Mouse (Mus musculus): ENCODE results near the gene Cfap43.
"Not testable (repeated sequence)": the region's sequence is repeated elsewhere in the genome, so short reads cannot be mapped to it uniquely, and the experiment has no call there.

Cfap43 gene

DNA sequence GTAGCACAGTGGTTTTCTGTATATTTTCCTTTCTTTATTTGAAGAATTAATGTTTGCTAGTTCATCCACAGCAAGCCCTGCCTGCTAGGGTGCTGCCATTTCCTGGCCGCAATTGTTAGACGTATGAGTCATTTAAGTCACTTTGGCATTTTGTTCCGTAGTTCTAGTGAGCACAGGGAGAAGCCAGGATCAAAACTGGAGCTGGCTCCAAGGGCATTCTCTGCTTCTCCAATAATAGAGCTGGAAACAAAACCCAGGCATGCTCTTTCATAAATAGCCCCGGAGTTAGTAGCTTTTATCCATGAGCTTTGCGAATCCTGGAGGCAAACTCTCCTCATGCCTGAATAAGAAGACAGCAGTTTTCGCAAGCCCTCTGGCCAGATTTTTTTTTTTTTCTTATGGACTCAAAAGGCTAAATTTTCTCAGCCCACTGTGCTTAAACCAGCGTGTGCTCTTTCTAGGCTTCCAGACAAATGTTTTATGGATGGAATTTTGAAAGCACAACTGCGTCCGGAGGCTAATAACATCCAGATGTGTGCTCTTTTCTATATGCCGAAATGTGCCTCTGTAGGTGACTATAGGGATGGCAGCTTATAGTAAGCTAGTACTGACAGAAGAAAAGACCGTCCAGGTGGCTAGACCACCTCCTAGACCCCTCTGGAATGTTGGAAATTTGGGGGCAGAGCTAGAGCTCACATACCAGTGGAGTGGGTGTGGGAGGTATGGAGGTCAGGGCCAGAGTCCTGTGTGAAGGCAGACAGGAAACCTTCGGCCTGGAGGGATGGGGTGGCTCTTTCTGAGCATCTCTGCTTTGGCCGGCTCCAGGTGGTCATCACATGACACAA lies 64.9 kb downstream of the Cfap43 start:
- DNase-seq (ENCODE audit: low read depth, low spot score): peak; percentile 61

DNA sequence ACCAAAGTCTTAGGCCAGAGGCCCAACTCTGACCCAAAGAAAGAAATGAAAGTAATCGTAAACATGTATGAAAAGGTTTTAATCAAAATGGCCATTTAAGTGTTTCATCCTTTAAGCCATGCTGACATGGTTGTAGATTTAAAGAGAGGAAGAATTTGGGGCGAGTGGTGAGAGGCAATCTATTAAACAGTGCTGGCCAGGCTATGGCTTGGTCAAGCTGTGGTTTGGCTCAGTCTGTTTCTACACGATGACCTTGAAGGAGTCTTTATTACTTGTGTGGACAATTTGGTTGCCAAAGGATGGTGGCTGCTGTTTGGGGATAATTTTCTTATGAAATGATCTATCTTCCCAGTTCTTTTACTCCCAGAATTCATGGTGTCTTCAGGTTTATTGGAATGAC lies 66.0 kb downstream of the Cfap43 start:
- no peak for DNase-seq (ENCODE audit: low read depth, low spot score)

- DNase-seq (ENCODE audit: low read depth, low spot score): not testable (repeated sequence)
These were observed 67.0 kb downstream of the Cfap43 start for GRCm38 (mm10) chr19:47852131-47852530.

DNA sequence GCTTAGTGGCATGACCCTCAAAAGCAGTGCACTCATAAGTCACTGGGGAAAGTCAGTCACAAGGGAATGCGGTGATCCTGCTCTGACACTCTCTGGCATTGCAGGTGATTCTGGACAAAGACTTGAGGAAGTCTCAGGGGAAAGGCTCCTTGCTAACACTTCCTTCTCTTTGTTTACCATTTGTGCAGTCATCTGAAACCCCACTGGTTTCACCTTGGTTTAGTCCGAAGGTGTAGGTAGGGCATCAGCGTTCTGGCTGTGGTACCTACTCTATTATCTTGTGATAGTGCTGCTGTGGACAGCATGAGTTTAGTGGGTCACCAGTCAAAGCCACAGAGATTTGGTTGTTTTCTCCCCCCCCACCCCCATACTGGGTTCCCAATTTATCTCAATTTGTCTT lies 69.4 kb downstream of the Cfap43 start:
- no peak for DNase-seq (ENCODE audit: low read depth, low spot score)

GRCm38 (mm10) chr19:47841234-47841633 lies 77.9 kb downstream of the Cfap43 start:
- DNase-seq (ENCODE audit: low read depth, low spot score): not testable (repeated sequence)

- no peak for DNase-seq (ENCODE audit: low read depth, low spot score)
These were observed 81.6 kb downstream of the Cfap43 start for GRCm38 (mm10) chr19:47837527-47837901.

DNA sequence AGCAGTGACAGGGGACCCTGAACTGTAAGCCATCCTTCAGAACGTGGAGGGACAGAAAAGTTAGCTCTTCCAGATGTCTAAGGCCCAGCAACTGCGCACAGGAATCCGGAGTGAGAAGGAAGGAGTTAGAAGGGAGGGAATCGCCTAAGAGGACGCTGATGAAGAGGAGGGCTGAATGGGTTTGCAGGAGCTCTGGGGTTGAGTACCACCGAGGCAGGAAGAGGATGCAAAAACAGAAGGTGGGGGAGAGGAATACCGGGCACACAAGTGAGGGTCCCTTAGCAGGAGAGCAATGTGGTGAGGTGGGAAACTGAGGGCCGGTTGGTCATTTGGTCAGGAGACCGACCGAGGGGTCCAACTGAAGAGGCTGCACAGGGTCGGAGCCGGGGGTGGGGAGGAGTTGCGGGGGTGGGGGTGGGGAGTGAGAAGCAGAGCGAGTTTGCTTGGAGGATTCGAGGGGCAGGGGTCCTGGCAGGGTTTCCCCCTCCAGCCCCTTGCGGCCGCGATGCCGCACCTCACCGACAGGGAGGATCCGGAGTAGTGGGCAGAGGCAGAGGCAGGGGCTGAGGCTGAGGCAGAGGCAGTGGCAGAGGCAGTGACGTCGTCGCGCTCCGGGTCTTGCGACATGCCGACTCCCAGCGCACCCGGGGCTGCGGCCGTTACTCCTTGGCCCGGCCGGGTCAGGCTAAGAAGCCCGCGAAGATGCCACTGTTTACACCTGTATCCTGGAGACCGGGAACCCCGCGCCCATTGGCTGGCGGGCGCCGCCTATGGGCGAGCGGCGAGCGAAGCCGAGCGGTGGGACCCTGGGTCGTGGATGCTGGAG lies 82.2 kb downstream of the Cfap43 start:
- DNase-seq (ENCODE audit: low read depth, low spot score): peak; percentile 42

DNA sequence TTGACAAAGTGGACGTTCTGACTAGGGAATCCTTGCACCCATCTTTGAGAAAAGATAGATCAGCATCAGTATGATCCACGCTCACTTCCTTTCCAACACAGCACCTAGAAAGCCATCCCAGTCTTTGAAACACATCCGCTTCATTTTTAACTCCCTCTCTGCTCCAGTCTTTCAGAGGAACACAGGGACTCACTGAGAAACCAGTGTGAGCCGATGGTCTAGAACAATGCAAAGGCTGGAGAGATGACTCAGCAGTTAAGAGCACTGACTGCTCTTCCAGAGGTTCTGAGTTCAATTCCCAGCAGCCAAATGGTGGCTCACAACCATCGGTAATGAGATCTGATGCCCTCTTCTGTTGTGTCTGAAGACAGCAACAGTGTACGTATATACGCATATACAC lies 83.3 kb downstream of the Cfap43 start:
- DNase-seq (ENCODE audit: low read depth, low spot score): no peak

GRCm38 (mm10) chr19:47834614-47835013 lies 84.5 kb downstream of the Cfap43 start:
- DNase-seq (ENCODE audit: low read depth, low spot score): no peak

GRCm38 (mm10) chr19:47832316-47832715 lies 86.8 kb downstream of the Cfap43 start:
- DNase-seq (ENCODE audit: low read depth, low spot score): no peak

- no peak for DNase-seq (ENCODE audit: low read depth, low spot score)
These were observed 88.0 kb downstream of the Cfap43 start for GRCm38 (mm10) chr19:47831111-47831510.

DNA sequence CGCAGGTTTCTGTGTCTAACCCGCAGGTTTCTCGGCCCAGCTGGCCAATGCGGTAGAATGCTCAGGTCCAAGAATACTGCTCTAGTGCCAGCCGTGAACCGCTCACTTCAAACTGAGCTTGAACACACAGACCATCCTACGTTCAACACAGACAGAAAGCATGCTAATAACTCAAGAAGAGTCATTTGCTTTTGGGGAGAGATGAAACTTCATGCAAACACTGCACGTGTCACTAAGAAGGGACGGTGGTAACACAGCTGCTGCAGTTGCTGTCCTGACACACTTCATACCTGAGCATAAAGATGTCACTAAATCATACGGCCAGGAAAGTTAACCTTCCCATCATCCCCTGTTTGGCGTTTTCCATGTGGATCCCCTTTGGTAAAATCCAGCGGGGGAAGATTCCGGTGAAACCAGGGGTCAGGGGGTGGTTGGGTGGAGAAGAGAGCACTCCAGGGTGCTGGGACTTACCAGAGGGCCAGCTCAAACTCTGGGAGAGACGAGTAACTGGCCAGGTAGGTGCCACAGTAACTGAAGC lies 89.1 kb downstream of the Cfap43 start:
- DNase-seq (ENCODE audit: low read depth, low spot score): no peak

DNA sequence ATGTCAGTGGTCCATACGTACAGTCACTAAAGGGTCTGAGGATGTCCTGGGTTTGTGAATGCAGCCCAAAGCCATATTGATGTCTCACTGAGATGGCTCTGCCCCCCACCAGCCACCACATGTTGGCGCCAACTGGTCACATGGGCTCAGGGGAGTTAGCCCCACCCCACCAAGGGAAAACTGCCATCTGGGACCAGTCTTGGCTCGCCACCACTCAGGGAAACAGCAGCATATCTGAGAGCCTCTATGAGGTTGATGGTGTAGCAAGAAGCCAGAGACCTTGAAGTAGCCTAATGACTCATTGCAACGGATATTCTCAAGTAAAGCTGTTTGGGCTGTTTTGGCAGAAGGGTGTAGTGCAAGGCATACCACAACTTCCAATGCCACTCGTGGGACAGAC lies 95.1 kb downstream of the Cfap43 start:
- DNase-seq (ENCODE audit: low read depth, low spot score): no peak

GRCm38 (mm10) chr19:47822143-47822796 lies 96.8 kb downstream of the Cfap43 start:
- peak; percentile 27 for DNase-seq (ENCODE audit: low read depth, low spot score)

DNA sequence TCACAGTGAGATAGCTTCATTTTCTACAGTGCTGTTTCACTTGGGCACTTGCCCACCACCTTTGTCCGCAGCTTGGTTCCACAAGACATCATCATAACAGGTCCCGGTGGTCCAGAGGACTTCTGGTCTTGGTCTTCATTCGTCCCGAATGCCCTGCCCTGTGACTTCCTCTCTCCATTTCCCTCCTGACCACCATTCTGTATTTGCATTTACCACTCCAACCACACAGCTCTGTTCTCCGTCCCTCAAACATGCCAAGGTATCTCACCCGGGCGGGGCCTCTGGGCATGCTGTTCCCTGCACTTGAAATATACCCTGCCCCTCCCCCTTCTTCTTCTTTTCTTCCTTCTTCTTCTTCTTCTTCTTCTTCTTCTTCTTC lies 97.6 kb downstream of the Cfap43 start:
- DNase-seq (ENCODE audit: low read depth, low spot score): no peak

DNA sequence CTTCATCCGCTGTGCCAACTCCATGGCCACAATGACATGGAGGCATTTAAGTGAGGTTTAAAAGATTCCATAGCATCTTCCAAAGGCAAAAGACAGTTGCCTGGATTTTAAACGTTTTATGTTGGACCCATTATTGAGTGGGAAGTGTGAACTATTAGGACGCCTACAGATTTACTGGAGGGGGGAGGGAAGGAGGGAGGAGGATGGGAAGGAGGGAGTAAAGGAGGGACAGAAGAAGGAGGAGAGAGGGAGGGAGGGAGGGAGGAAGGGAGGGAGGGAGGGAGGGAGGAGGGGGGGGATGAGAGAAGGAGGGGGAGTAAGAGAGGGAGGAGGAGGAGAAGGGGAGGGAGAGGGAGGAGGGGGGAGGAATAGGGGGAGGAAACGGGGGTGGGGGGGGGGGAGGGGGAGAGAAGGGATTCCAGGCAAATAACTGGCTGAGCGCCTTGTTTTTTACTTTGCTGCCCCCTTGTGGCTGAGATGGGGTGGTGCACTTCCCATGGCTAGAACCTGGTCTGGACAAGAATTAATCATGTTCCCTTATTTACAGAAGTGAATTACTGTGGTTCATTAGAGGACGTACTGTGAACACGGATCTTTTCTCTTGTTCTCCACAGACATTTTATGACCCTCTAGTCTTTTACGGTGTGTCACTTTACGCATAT lies 98.1 kb downstream of the Cfap43 start:
- peak; percentile 81 for DNase-seq (ENCODE audit: low read depth, low spot score)

DNA sequence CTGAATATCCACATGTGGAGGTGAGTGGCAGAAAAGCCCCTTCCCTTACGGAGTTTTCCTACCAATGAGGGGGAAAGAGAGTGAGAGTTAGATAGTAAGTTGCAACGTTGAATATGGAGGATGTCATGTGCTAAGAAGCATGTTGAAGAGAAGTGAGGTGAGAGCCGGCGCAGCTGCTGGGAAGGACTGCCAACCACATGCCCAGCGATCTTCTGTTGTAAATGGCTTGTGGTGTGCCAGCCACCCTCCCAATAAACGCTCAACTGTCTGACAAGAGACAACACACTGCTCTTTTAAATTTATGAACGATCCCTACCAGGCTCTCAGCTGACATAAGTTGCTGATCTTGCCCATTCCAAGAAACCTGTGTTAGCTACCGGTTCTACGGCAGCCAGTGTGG lies 101.4 kb downstream of the Cfap43 start:
- peak; percentile 53 for DNase-seq (ENCODE audit: low read depth, low spot score)

DNA sequence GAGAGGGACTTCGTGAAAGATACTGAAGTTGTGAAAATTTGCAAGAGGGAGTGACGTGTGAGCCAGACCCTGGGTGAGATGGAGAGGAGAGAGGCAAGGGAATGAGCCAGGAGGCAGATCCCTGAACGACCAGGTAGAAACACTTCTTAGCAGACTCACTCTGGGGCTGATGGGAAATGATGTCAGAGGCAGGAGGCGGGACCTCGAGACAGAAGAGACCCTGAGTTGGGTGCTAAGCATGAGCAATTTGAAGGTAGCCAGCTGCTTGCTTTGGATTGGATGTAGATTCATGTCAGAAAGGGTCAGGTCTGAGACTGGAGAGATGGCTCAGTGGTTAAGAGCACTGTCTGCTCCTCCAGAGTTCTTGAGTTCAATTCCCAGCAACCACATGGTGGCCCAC lies 104.4 kb downstream of the Cfap43 start:
- no peak for DNase-seq (ENCODE audit: low read depth, low spot score)

DNA sequence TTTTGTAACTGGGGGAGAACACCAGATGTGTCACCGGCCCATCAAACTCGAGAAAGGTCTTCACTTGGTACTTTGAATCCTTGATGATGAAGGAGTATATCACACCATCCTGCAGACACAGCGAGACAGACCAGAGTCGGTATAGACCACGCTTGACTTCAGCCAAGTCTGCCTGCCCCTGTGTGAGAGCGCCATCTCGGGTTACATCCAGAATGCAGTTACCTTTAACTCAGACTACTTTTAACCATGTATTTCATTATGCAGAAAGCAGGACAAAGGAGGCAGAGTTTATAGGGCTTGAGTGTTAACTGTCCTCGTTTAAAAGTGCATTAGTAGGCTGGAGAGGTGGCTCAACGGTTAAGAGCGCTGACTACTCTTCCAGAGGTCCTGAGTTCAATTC lies 107.0 kb downstream of the Cfap43 start:
- no peak for DNase-seq (ENCODE audit: low read depth, low spot score)

GRCm38 (mm10) chr19:47798583-47798982 lies 120.5 kb downstream of the Cfap43 start:
- no peak for DNase-seq (ENCODE audit: low read depth, low spot score)

GRCm38 (mm10) chr19:47796699-47797098 lies 122.4 kb downstream of the Cfap43 start:
- no peak for DNase-seq (ENCODE audit: low read depth, low spot score)
